Mouse (Mus musculus) neural tube, embryonic 11.5 days (tissue): ENCODE data around the gene Donson. TPM values are rescaled to one million over a fixed set of nuclear protein-coding genes. Genes with fewer than 3 reads are reported as not detected.
A peak's percentile ranks its signal among the peaks of the same experiment; 100 is the strongest.

ENCODE experiments used
- ATAC-seq: fragments of 200-750 bp; cut with Nextera tagmentation; 2 replicates; pipeline ENCODE4 v1.8.0; 2017; ENCODE audit warnings: moderate number of reproducible peaks, mild to moderate bottlenecking, moderate TSS enrichment, moderate library complexity; ENCODE audit not compliant: insufficient read depth, low FRiP score, low TSS enrichment
- DNase-seq: peaks from one replicate; pipeline ENCODE4 v3.0.0-alpha.2; 2015; ENCODE audit warnings: low spot score
- H3K27ac ChIP-seq: fragments of 300-500 bp; sonication (generic); 2 replicates; pipeline ENCODE4 v1.5.1; 2014; ENCODE audit warnings: low read depth, mild to moderate bottlenecking, low read length
- H3K27me3 ChIP-seq: fragments of 300-500 bp; sonication (generic); 2 replicates; pipeline ENCODE4 v1.6.1; 2014; ENCODE audit warnings: mild to moderate bottlenecking, low read length, mixed read lengths; ENCODE audit not compliant: control insufficient read depth, insufficient read depth
- H3K36me3 ChIP-seq: fragments of 300-500 bp; sonication (generic); 2 replicates; pipeline ENCODE4 v1.6.1; 2014; ENCODE audit warnings: mild to moderate bottlenecking, low read length, moderate library complexity, mixed read lengths; ENCODE audit not compliant: control insufficient read depth, insufficient read depth
- H3K4me1 ChIP-seq: fragments of 300-500 bp; sonication (generic); 2 replicates; pipeline ENCODE4 v1.6.1; 2014; ENCODE audit warnings: low read length, mixed read lengths; ENCODE audit not compliant: control insufficient read depth, insufficient read depth
- H3K4me2 ChIP-seq: fragments of 300-500 bp; sonication (generic); 2 replicates; pipeline ENCODE4 v1.6.1; 2014; ENCODE audit warnings: low read depth, mild to moderate bottlenecking, moderate library complexity
- H3K4me3 ChIP-seq: fragments of 300-500 bp; sonication (generic); 2 replicates; pipeline ENCODE4 v1.5.1; 2014; ENCODE audit warnings: low read depth, low read length
- H3K9ac ChIP-seq: fragments of 300-500 bp; sonication (generic); 2 replicates; pipeline ENCODE4 v1.6.1; 2014; ENCODE audit warnings: mild to moderate bottlenecking, low read length
- H3K9me3 ChIP-seq: fragments of 300-500 bp; sonication (generic); 2 replicates; pipeline ENCODE4 v1.6.1; 2016; ENCODE audit warnings: low read length; ENCODE audit not compliant: control insufficient read depth
- WGBS: fragments of 180-500 bp; shearing (Covaris S2); extraction: QIAGEN DNeasy Blood & Tissue Kit; methylation state at CpG from one replicate; pipeline ENCODE4 v1.1.7; 2014; 5-methylcytosine and 5-hydroxymethylcytosine counted together
- polyA plus RNA-seq: library from polyadenylated mRNA; unstranded; fragments of >200 nt; fragmentation: Nextera tagmentation; extraction: Ambion mirVana; gene quantifications from 2 replicates; pipeline ENCODE4 v1.2.1, GENCODE M21; 2014

The Donson gene
- polyA plus RNA-seq, 1 experiment from 2014 or later: 36.3 TPM

DNA sequence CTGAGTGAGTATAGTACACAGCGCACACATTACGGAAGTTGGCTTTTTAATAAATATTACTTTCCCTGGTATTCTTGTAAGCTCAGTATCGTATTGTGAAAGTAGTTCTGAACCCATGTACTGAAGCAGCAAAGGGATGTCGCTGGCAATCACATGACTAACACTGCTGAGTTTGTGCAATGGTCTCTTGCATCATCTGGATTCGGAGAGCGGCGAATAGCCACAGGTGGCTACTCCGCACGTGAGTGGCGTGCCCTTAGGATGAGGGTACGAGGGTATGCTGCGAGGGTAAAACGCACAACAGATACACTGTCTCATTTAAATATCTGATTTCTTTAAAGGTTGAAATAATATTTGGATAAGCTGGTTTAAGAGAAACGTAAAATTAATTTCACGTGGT is 38.9 kb upstream of the Donson start:
- no peaks in the 10 kb centered on the region for H3K36me3 ChIP-seq
- H3K4me2 ChIP-seq: peak overlapping the region; percentile 65
- H3K4me3 ChIP-seq: peak overlapping the region; percentile 95; the same call in 1 of the 2 replicates
- no peaks in the 10 kb centered on the region for H3K9me3 ChIP-seq
- WGBS: 90% methylated on average over 15 of the region's 15 CpGs
- H3K9ac ChIP-seq: no peak overlapping the region
- H3K4me1 ChIP-seq: peaks cover 3% of the 10 kb centered on the region
- no peak for ATAC-seq
- H3K27me3 ChIP-seq: no peaks in the 10 kb centered on the region
- DNase-seq: no peak
- no peak overlapping the region for H3K27ac ChIP-seq

DNA sequence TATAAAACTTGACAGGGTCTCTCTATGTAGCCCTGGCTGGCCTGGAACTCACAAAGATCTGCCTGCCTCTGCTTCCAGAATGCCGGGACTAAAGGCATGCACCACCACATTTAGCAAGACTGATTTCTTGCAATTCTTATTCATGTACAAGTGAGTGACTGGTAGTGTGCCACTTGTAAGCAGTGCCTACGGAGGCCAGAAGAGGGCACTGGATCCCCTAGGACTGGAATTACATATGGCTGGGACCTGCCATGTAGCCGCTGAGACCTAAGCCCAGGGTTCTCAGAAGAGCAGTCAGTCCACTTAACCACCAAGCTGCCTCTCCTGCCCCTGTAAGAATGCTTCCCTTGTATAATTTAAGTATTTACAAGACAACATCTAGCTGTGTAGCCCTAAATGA is 35.7 kb upstream of the Donson start:
- Histone ChIP-seq H3K4me2 (no peak overlapping the region), H3K4me1 (no peaks in the 10 kb centered on the region), H3K9ac (no peak overlapping the region), H3K4me3 (no peak overlapping the region), H3K9me3 (no peaks in the 10 kb centered on the region), H3K27ac (no peak overlapping the region), H3K36me3 (no peaks in the 10 kb centered on the region), H3K27me3 (no peaks in the 10 kb centered on the region)
- no peak for ATAC-seq
- 52% methylated on average over 3 of the region's 3 CpGs for WGBS
- peak; percentile 56 for DNase-seq

DNA sequence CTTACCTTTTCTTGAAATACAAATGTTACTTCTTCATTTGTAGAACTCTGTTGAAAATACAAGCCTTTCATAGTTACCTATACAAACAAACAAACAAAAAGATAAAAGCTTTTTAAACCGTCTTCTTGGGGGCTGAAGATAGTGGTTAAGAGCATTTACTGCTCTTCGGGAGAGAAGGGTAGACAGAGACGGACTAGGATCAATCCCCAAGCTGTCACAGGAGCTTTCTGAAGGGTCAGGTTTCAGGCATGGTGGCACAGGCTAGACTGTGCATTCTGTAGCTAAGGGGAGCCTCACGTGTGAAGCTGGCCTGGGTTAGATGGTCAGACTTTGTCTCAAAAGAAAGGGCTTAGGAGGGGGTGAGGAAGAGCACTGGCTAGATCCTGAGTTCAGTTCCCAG is 28.8 kb upstream of the Donson start:
- Histone ChIP-seq H3K4me3 (no peak overlapping the region), H3K4me1 (no peaks in the 10 kb centered on the region), H3K9me3 (no peaks in the 10 kb centered on the region), H3K27me3 (no peaks in the 10 kb centered on the region), H3K4me2 (no peak overlapping the region), H3K36me3 (peaks cover 2% of the 10 kb centered on the region; the same call in 1 of the 2 replicates), H3K9ac (no peak overlapping the region), H3K27ac (no peak overlapping the region)
- no peak for DNase-seq
- WGBS: 86% methylated on average over 4 of the region's 4 CpGs
- no peak for ATAC-seq

DNA sequence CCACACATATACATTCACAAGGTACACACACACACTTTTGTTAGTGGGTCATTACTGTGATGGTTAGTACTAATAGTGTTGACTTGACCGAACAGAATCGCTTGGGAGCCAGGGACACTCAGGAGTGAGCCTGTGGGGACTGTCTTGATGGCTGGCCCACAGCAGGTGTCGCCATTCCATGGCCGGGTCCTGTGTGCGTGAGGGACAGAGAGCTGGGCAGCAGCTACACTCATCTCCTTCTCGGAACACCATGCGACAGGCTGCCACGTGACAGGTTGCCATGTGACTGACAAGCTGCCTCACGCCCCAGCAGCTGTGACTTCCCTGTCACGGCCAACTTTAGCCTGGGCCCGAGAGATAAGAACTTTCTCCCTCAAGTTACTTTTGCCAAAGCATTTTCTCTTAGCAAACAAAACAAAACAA is 28.4 kb upstream of the Donson start:
- no peaks in the 10 kb centered on the region for H3K9me3 ChIP-seq
- no peak overlapping the region for H3K4me2 ChIP-seq
- no peak overlapping the region for H3K4me3 ChIP-seq
- no peak for DNase-seq
- ATAC-seq: no peak
- H3K27me3 ChIP-seq: no peaks in the 10 kb centered on the region
- no peak overlapping the region for H3K27ac ChIP-seq
- H3K36me3 ChIP-seq: peaks cover 2% of the 10 kb centered on the region; the same call in 1 of the 2 replicates
- H3K9ac ChIP-seq: no peak overlapping the region
- H3K4me1 ChIP-seq: no peaks in the 10 kb centered on the region
- 87% methylated on average over 11 of the region's 11 CpGs for WGBS

DNA sequence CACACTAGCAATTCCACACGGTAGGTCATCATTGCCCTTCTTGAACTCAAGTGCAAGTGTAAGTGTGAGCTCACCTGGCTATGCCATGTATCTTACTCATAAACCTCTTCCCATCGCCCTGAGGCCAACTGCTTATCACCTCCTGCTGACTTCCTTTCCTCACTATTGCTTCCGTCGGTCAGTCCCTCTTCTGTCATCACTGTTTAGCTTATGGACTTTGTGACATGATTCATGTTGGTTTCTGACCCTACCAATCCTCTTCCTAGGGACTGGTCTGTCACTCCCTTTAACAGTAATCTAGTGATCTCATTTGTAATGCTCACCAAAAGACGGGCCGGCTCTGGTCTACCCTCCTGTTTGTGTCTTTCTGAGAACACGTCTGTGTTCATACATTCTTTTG is 21.7 kb upstream of the Donson start:
- no peak for ATAC-seq
- H3K27ac ChIP-seq: no peak overlapping the region
- H3K4me1 ChIP-seq: no peaks in the 10 kb centered on the region
- no peak for DNase-seq
- H3K27me3 ChIP-seq: no peaks in the 10 kb centered on the region
- H3K9ac ChIP-seq: no peak overlapping the region
- H3K36me3 ChIP-seq: peaks cover 5% of the 10 kb centered on the region; the same call in 1 of the 2 replicates
- 95% methylated on average over 7 of the region's 7 CpGs for WGBS
- H3K4me3 ChIP-seq: no peak overlapping the region
- H3K9me3 ChIP-seq: no peaks in the 10 kb centered on the region
- no peak overlapping the region for H3K4me2 ChIP-seq

DNA sequence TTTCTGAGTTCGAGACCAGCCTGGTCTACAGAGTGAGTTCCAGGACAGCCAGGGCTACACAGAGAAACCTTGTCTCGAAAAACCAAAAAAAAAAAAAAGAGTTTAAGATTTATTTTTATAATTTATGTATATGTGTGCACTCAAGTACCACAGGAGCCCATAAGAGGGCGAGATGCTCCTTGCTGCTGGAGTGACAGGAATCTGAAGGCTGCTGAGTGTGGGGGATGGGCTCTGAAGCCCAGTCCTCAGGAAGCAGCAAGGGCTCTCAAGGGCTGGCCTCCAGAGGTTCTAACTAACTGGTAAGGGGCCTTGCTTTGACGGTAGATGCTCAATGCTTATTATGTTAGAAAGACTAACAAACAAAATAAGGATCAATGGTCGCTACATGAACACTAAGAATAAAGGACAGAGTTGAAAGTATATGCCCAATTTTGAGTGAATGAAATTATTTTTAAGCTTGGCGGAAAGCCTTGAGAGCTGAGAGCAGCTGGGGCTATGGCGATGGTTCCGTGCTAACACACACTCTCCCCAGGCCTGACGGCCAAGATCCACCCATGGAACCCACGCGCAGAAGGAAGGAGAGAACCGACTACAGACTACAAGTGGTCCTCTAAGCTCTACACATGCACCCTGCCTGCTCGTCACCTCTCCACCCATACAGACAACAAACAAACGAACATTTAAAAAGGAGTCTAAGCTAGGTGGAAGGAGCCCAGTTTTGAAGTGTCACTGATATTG is 16.2 kb upstream of the Donson start:
- no peaks in the 10 kb centered on the region for H3K9me3 ChIP-seq
- H3K36me3 ChIP-seq: peaks cover 5% of the 10 kb centered on the region
- WGBS: 88% methylated on average over 14 of the region's 14 CpGs
- no peaks in the 10 kb centered on the region for H3K4me1 ChIP-seq
- H3K4me2 ChIP-seq: no peak overlapping the region
- no peak overlapping the region for H3K9ac ChIP-seq
- ATAC-seq (no peak), DNase-seq (no peak)
- H3K4me3 ChIP-seq: no peak overlapping the region
- no peak overlapping the region for H3K27ac ChIP-seq
- H3K27me3 ChIP-seq: no peaks in the 10 kb centered on the region

DNA sequence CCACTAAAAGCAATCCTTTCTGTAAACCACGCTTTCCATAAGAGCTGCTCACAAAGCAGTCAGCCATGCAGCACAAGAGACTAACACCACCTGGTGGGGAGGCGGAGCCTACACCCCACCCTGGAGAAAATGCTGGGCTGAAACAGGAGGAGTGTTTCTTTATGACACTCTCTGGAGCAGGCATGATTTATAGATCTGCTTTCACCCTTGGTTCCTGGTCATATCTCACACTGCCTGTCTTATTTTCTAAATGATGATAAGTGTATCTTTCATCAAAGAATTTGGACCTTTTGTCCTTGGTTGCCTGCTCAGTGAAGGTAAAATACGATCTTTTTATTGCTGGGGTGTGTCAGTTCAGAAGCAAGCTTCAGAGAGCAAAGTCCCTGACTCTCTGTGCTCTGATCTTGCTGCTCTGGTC is 14.2 kb upstream of the Donson start:
- H3K27ac ChIP-seq: no peak overlapping the region
- peaks cover 9% of the 10 kb centered on the region for H3K36me3 ChIP-seq
- H3K9me3 ChIP-seq: no peaks in the 10 kb centered on the region
- no peak for DNase-seq
- H3K4me2 ChIP-seq: no peak overlapping the region
- no peak overlapping the region for H3K4me3 ChIP-seq
- no peak overlapping the region for H3K9ac ChIP-seq
- no peak for ATAC-seq
- H3K27me3 ChIP-seq: no peaks in the 10 kb centered on the region
- 45% methylated on average over 3 of the region's 3 CpGs for WGBS
- no peaks in the 10 kb centered on the region for H3K4me1 ChIP-seq

DNA sequence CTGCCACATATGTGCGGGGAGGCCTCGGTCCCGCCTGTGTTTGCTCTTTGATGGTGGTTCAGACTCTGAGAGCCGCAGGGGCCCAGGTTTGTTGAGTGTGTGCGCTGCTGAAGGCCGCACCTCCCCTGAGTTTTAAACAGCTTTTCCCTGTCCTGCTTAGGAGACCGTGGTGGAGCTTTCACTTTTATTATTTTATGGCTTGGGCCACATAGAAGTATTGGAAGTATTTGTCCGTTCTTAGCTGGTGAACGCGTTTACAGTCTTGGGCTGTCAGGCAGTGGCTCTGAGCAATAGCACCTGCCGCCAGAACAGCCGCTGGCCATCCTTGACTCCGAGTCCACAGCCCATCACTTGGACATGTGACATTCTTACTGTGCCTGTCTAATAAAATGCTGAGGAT is 13.3 kb upstream of the Donson start:
- no peak for DNase-seq
- ATAC-seq: no peak
- no peaks in the 10 kb centered on the region for H3K27me3 ChIP-seq
- 59% methylated on average over 13 of the region's 13 CpGs for WGBS
- no peak overlapping the region for H3K27ac ChIP-seq
- no peaks in the 10 kb centered on the region for H3K9me3 ChIP-seq
- peaks cover 11% of the 10 kb centered on the region for H3K36me3 ChIP-seq
- no peak overlapping the region for H3K9ac ChIP-seq
- no peaks in the 10 kb centered on the region for H3K4me1 ChIP-seq
- H3K4me3 ChIP-seq: no peak overlapping the region
- no peak overlapping the region for H3K4me2 ChIP-seq

DNA sequence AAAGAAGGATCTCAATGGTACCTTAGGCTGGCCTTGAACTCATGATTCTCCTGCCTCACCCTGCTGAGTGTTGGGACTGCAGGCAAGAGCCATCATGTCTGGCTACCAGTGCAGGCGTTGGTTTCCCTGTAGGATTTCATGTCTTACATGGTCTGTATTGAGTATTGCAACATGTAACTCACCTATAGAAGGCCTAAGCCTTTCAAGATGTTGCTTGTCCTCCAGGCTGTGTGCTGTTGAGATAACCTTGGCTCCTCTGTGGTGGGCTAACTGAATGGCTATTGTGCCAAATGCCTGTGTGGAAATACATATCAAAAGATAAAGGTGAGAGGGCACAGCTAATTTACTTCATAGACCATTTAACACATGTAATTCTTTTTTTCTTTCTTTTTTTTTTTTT is 10.4 kb upstream of the Donson start:
- Histone ChIP-seq H3K4me2 (no peak overlapping the region), H3K9ac (no peak overlapping the region), H3K4me3 (no peak overlapping the region), H3K9me3 (no peaks in the 10 kb centered on the region), H3K27ac (no peak overlapping the region), H3K27me3 (no peaks in the 10 kb centered on the region), H3K4me1 (no peaks in the 10 kb centered on the region), H3K36me3 (peaks cover 6% of the 10 kb centered on the region; the same call in 1 of the 2 replicates)
- WGBS: 89% methylated on average over 1 of the region's 1 CpGs
- ATAC-seq (no peak), DNase-seq (no peak)
